Mouse (Mus musculus) brown adipose tissue, adult 24 weeks (tissue): ENCODE data around the gene Eef1a1. TPM values are rescaled to one million over a fixed set of nuclear protein-coding genes. Genes with fewer than 3 reads are reported as not detected.
A peak's percentile ranks its signal among the peaks of the same experiment; 100 is the strongest.

ENCODE experiments used
- H3K27ac ChIP-seq: fragments of 200-500 bp; replicated peaks from 2 replicates; pipeline ENCODE4 v1.5.1; 2012; ENCODE audit warnings: low read depth, mild to moderate bottlenecking, low read length
- H3K4me1 ChIP-seq: fragments of 200-500 bp; 2 replicates; pipeline ENCODE4 v1.6.1; 2012; ENCODE audit warnings: low read length, mixed read lengths; ENCODE audit not compliant: control insufficient read depth, insufficient read depth, insufficient read length
- H3K4me3 ChIP-seq: fragments of 200-500 bp; 2 replicates; pipeline ENCODE4 v1.5.1; 2012; ENCODE audit warnings: low read depth, mild to moderate bottlenecking, low read length, moderate library complexity; ENCODE audit not compliant: insufficient read depth
- polyA plus RNA-seq: library from polyadenylated mRNA; stranded (reverse); fragments of >200 nt; gene quantifications from 2 replicates; pipeline ENCODE4 v1.2.4, GENCODE M21; 2012; ENCODE audit not compliant: missing spikeins, insufficient read depth, insufficient read length

Eef1a1 gene
- polyA plus RNA-seq, 1 experiment = 3,366 TPM

DNA sequence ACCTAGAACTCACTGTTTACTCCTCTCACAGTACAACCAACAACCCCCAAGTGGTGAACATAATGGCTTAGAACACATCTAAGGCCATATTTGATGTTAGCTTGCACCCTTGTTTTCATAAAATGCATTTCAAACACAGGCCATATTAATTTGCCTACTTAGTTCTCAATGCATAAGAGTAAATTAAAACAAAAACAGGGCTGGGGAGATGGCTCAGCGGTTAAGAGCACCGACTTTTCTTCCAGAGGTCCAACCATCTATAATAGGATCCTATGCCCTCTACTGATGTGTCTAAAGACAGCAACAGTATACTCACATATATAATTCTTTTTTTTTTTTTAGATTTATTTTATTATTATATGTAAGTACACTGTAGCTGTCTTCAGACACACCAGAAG is 13.6 kb downstream of the Eef1a1 start:
- Histone ChIP-seq H3K4me3 (no peak overlapping the region), H3K4me1 (no peaks in the 10 kb centered on the region)

GRCm38 (mm10) chr9:78474771-78475382 is 14.1 kb downstream of the Eef1a1 start:
- no peak overlapping the region for H3K27ac ChIP-seq
- H3K4me3 ChIP-seq = no peak overlapping the region
- no peaks in the 10 kb centered on the region for H3K4me1 ChIP-seq

More for the DNA sequence above, 13.6 kb downstream of the Eef1a1 start:
- no peak overlapping the region for H3K27ac ChIP-seq

DNA sequence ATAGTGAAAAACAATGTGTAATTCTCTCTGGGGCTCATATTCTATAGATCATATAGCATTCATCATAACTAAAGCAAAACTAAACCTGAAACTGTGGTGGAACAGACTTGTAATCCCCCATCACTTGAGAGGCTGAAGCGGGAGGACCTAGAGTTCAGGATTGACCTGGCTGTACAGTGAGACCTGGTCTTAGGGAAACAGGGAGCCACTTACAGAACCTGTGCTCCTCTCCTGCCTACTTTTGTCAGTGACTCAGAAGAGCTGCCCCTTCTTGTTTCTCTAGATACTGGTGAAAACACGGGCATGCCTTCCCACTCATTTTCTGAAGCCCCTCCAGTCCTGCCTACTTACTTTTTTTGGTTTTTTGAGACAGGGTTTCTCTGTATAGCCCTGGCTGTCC is 14.7 kb downstream of the Eef1a1 start:
- Histone ChIP-seq H3K4me1 (no peaks in the 10 kb centered on the region), H3K27ac (no peak overlapping the region), H3K4me3 (no peak overlapping the region)

DNA sequence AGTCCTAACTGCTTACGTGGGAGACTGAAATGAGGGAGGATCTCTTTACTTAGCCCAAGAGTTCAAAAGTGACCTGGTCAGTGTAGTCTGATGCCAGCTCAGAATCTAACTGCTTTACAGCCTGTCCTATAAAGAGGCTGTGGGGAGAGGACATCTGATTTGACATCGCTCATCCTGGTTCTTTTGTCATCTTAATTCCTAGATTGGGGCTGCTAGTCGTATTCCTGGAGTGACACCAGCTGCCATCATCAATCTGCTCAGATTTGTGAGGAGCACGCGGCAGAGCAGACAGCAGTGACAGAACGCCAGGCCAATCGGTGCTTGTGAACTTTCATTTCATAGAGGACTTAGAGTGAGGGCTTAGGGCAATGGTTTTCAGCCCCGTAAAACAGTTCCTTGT is 15.4 kb downstream of the Eef1a1 start:
- H3K4me3 ChIP-seq = no peak overlapping the region
- H3K4me1 ChIP-seq = no peaks in the 10 kb centered on the region
- no peak overlapping the region for H3K27ac ChIP-seq

- H3K4me1 ChIP-seq = no peaks in the 10 kb centered on the region
Measured at GRCm38 (mm10) chr9:78465725-78466124, 23.2 kb downstream of the Eef1a1 start.

GRCm38 (mm10) chr9:78463337-78463736 is 25.6 kb downstream of the Eef1a1 start:
- H3K4me1 ChIP-seq = no peaks in the 10 kb centered on the region
- no peak overlapping the region for H3K27ac ChIP-seq
- no peak overlapping the region for H3K4me3 ChIP-seq

More at GRCm38 (mm10) chr9:78465725-78466124, 23.2 kb downstream of the Eef1a1 start:
- Histone ChIP-seq H3K4me3 (no peak overlapping the region), H3K27ac (no peak overlapping the region)

GRCm38 (mm10) chr9:78457026-78457425 is 31.9 kb downstream of the Eef1a1 start:
- H3K4me3 ChIP-seq = no peak overlapping the region
- H3K4me1 ChIP-seq = no peaks in the 10 kb centered on the region
- H3K27ac ChIP-seq = no peak overlapping the region

DNA sequence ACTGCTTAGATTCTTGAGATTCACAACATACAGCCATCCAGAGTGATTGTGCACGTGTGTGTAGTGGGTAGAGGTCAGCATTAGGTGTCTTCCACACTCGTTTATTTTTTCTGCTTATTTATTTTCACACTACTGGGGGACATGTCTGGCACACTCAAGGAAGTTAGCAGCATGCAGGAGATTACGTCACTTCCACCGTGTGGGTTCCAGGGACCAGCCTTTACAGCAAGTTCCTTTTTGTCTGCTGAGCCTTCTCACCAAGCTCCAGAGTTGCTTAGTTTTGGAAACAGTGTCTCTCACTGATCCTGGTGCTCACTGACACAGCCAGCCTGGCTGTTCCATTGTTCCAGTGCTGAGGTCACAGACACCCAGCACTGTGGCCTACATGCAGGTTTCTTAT is 37.6 kb downstream of the Eef1a1 start:
- no peak overlapping the region for H3K27ac ChIP-seq
- H3K4me1 ChIP-seq = peaks cover 5% of the 10 kb centered on the region; the same call in 1 of the 2 replicates
- H3K4me3 ChIP-seq = no peak overlapping the region

DNA sequence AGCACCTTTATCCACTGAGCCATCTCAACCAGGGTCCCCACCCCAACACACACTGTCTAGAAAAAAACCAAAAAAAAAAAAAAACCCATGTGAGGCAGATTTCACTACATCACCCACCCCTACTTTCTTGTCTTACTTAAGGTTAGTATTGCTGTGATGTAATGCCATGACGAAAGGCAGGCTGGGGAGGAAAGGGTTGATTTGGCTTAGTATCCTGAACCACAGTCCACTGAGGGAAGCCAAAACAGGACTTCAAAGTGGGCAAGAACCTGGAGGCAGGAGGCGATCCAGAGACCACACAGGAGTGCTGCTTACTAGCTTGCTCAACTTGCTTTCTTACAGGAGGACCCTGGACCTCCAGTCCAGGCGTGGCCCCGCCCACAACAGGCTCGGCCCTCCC is 38.5 kb downstream of the Eef1a1 start:
- no peak overlapping the region for H3K27ac ChIP-seq
- no peak overlapping the region for H3K4me3 ChIP-seq
- peaks cover 5% of the 10 kb centered on the region; the same call in 1 of the 2 replicates for H3K4me1 ChIP-seq

DNA sequence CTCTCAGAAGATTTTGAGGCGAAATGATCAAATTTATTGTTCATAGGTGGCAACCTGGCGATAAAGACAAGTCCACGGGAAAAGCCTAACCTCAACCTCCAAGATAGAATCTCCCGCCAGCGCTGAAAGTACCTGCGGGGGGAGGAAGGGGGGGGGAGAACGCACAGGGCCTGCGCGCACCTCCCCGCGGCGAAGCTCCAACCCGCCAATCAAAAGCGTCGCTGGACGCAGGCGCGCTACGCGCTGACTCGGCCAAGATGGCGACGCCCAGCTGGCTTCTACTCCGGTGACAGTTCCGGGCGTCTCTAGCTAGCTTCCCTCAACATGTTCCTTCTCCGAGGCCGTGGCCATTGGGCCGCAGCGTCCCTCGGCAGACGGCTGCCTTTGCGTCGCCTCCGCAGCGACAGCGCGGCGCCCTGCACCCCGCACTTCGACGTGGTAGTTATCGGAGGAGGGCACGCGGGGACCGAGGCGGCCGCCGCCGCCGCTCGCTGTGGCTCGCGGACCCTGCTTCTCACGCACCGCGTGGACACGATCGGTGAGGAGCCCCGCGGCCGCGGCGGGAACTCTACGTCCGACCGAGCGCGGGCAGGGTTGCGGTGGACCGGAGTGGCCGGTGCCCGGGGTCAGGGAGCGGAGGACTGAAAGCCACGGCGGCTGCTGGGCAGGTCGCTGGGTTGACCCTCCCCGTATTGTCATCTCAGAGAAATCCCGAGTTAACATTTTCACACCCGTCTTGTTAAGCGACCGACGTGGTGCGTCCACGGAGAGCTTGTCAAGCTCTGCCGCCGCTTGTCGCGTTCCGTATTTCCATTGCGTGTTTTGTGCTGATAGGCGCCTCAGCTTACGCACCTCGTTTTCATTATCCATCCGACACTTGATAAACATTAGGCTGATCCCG is 40.7 kb downstream of the Eef1a1 start, which contains the start of the genes Mto1 and Gm17324:
Gene Mto1, plus strand, starts transcription at position 236 of the 901 bp plus-strand sequence.
Gene Gm17324, minus strand, starts transcription at position 814 of the 901 bp plus-strand sequence.
- Histone ChIP-seq H3K4me3 (peak within 1 kb of the TSS; percentile 91), H3K27ac (peak within 1 kb of the TSS; percentile 87), H3K4me1 (peaks cover 5% of the 10 kb centered on the region; the same call in 1 of the 2 replicates)

- Histone ChIP-seq H3K4me1 (peaks cover 5% of the 10 kb centered on the region; the same call in 1 of the 2 replicates), H3K4me3 (peak overlapping the region; percentile 91), H3K27ac (no peak overlapping the region)
Measured at GRCm38 (mm10) chr9:78447606-78447972, 41.4 kb downstream of the Eef1a1 start.

- Histone ChIP-seq H3K27ac (no peak within 1 kb of the TSS), H3K4me3 (peak within 1 kb of the TSS; percentile 59), H3K4me1 (peaks cover 5% of the 10 kb centered on the region)
Measured at GRCm38 (mm10) chr9:78442579-78443392, 46.2 kb downstream of the Eef1a1 start, which contains the start of gene Cgas. Cgas (minus strand) TSS chr9:78443237.

DNA sequence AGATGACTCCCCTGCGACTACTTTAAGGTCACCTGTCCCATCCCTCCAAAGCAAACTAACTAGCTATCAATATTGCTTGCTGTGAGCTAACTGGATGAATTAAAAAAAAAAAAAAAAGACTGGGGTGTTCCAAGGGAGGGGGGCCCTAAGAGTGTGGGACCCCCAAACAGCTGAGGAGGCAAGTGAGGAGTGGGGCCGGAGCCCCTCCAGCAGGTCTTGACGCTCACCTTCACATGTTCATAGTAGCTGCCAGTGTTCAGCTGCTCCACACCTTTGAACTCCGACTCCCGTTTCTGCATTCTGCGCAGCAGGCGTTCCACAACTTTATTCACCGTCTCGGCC is 46.7 kb downstream of the Eef1a1 start:
- Histone ChIP-seq H3K27ac (no peak overlapping the region), H3K4me3 (peak overlapping the region; percentile 59), H3K4me1 (peaks cover 2% of the 10 kb centered on the region)

GRCm38 (mm10) chr9:78439426-78439825 is 49.5 kb downstream of the Eef1a1 start:
- no peak overlapping the region for H3K4me3 ChIP-seq
- H3K4me1 ChIP-seq = peaks cover 2% of the 10 kb centered on the region
- no peak overlapping the region for H3K27ac ChIP-seq

GRCm38 (mm10) chr9:78432471-78432870 is 56.5 kb downstream of the Eef1a1 start:
- Histone ChIP-seq H3K4me3 (no peak overlapping the region), H3K4me1 (no peaks in the 10 kb centered on the region), H3K27ac (no peak overlapping the region)
